Mouse (Mus musculus) heart, embryonic 10.5 days (tissue): ENCODE measurements at regions not wholly inside any gene's neighbourhood (a gene's known extent, or its start where the extent isn't known, plus 50 kb on each side); places are given as distances from the start of the nearest gene placed in this dataset.

ENCODE experiments used
- DNase-seq: peaks from one replicate; pipeline ENCODE4 v3.0.0-alpha.2; 2017; ENCODE audit warnings: low spot score
- H3K27ac ChIP-seq: fragments of 300-500 bp; sonication (generic); 2 replicates; pipeline ENCODE4 v1.5.1; 2016; ENCODE audit warnings: mild to moderate bottlenecking
- H3K27me3 ChIP-seq: fragments of 300-500 bp; sonication (generic); 2 replicates; pipeline ENCODE4 v1.6.1; 2016; ENCODE audit warnings: mild to moderate bottlenecking; ENCODE audit not compliant: poor library complexity, insufficient read depth, severe bottlenecking
- H3K36me3 ChIP-seq: fragments of 300-500 bp; sonication (generic); 2 replicates; pipeline ENCODE4 v1.6.1; 2016; ENCODE audit warnings: mild to moderate bottlenecking, moderate library complexity
- H3K4me1 ChIP-seq: fragments of 300-500 bp; sonication (generic); 2 replicates; pipeline ENCODE4 v1.6.1; 2016; ENCODE audit warnings: mild to moderate bottlenecking
- H3K4me3 ChIP-seq: fragments of 300-500 bp; sonication (generic); 2 replicates; pipeline ENCODE4 v1.5.1; 2016; ENCODE audit warnings: mild to moderate bottlenecking, moderate library complexity
- H3K9me3 ChIP-seq: fragments of 300-500 bp; sonication (generic); 2 replicates; pipeline ENCODE4 v1.6.1; 2016; ENCODE audit warnings: mild to moderate bottlenecking, moderate library complexity
- WGBS: fragments of 180-500 bp; shearing (Covaris S2); methylation state at CpG from one replicate; pipeline ENCODE4 v1.1.7; 2016; 5-methylcytosine and 5-hydroxymethylcytosine counted together

- 53% methylated on average over 1 of the region's 1 CpGs for WGBS
These were observed 55.7 kb downstream of the Plk2 start for GRCm38 (mm10) chr13:110450526-110450925.

GRCm38 (mm10) chr13:110452009-110452525, 57.2 kb downstream of the Plk2 start:
- 77% methylated on average over 6 of the region's 6 CpGs for WGBS
- Histone ChIP-seq H3K36me3 (no peaks in the 10 kb centered on the region), H3K27me3 (no peaks in the 10 kb centered on the region), H3K27ac (no peak overlapping the region), H3K4me3 (no peak overlapping the region), H3K9me3 (no peaks in the 10 kb centered on the region), H3K4me1 (0 out of 2 replicates have a peak, but pooled peaks cover 8% of the 10 kb centered on the region)
- DNase-seq, result no peak

More at GRCm38 (mm10) chr13:110450526-110450925, 55.7 kb downstream of the Plk2 start:
- Histone ChIP-seq H3K27me3 (no peaks in the 10 kb centered on the region), H3K9me3 (no peaks in the 10 kb centered on the region), H3K4me3 (no peak overlapping the region), H3K27ac (no peak overlapping the region), H3K36me3 (no peaks in the 10 kb centered on the region), H3K4me1 (peaks cover 8% of the 10 kb centered on the region; the same call in 1 of the 2 replicates)
- no peak for DNase-seq

GRCm38 (mm10) chr13:110455085-110455484, 60.2 kb downstream of the Plk2 start:
- Histone ChIP-seq H3K36me3 (no peaks in the 10 kb centered on the region), H3K27me3 (no peaks in the 10 kb centered on the region)
- 79% methylated on average over 4 of the region's 4 CpGs for WGBS

GRCm38 (mm10) chr13:110455569-110456196, 60.8 kb downstream of the Plk2 start:
- Histone ChIP-seq H3K36me3 (no peaks in the 10 kb centered on the region), H3K27ac (no peak overlapping the region), H3K4me1 (peaks cover 15% of the 10 kb centered on the region), H3K27me3 (no peaks in the 10 kb centered on the region), H3K9me3 (no peaks in the 10 kb centered on the region), H3K4me3 (no peak overlapping the region)
- WGBS, result 81% methylated on average over 5 of the region's 5 CpGs
- no peak for DNase-seq

More at GRCm38 (mm10) chr13:110455085-110455484, 60.2 kb downstream of the Plk2 start:
- H3K4me3 ChIP-seq, result no peak overlapping the region
- H3K9me3 ChIP-seq, result no peaks in the 10 kb centered on the region
- no peak overlapping the region for H3K27ac ChIP-seq
- H3K4me1 ChIP-seq, result peaks cover 15% of the 10 kb centered on the region
- DNase-seq, result no peak

- H3K4me3 ChIP-seq, result no peak overlapping the region
- H3K27me3 ChIP-seq, result no peaks in the 10 kb centered on the region
- peaks cover 32% of the 10 kb centered on the region for H3K4me1 ChIP-seq
- no peak for DNase-seq
- WGBS, result 35% methylated on average over 4 of the region's 4 CpGs
- H3K27ac ChIP-seq, result no peak overlapping the region
- no peaks in the 10 kb centered on the region for H3K9me3 ChIP-seq
- no peaks in the 10 kb centered on the region for H3K36me3 ChIP-seq
These were observed 63.9 kb downstream of the Plk2 start for GRCm38 (mm10) chr13:110458701-110459100.

GRCm38 (mm10) chr13:110461581-110461980, 66.7 kb downstream of the Plk2 start:
- Histone ChIP-seq H3K9me3 (no peaks in the 10 kb centered on the region), H3K4me3 (no peak overlapping the region), H3K27me3 (no peaks in the 10 kb centered on the region), H3K4me1 (peaks cover 32% of the 10 kb centered on the region), H3K27ac (no peak overlapping the region), H3K36me3 (no peaks in the 10 kb centered on the region)
- 63% methylated on average over 13 of the region's 13 CpGs for WGBS
- no peak for DNase-seq

- H3K4me1 ChIP-seq, result peaks cover 4% of the 10 kb centered on the region
- H3K27ac ChIP-seq, result no peak overlapping the region
- H3K27me3 ChIP-seq, result no peaks in the 10 kb centered on the region
- 57% methylated on average over 4 of the region's 4 CpGs for WGBS
- DNase-seq, result no peak
- no peaks in the 10 kb centered on the region for H3K9me3 ChIP-seq
- no peaks in the 10 kb centered on the region for H3K36me3 ChIP-seq
- H3K4me3 ChIP-seq, result no peak overlapping the region
These were observed 76.7 kb downstream of the Plk2 start for GRCm38 (mm10) chr13:110471526-110471925.

GRCm38 (mm10) chr13:110477709-110478108, 82.9 kb downstream of the Plk2 start:
- H3K4me1 ChIP-seq, result peaks cover 3% of the 10 kb centered on the region
- no peaks in the 10 kb centered on the region for H3K27me3 ChIP-seq
- no peak for DNase-seq
- no peak overlapping the region for H3K4me3 ChIP-seq
- WGBS, result 87% methylated on average over 5 of the region's 5 CpGs
- no peaks in the 10 kb centered on the region for H3K36me3 ChIP-seq
- H3K27ac ChIP-seq, result no peak overlapping the region
- no peaks in the 10 kb centered on the region for H3K9me3 ChIP-seq

GRCm38 (mm10) chr13:110484358-110484940, 89.6 kb downstream of the Plk2 start:
- Histone ChIP-seq H3K27me3 (no peaks in the 10 kb centered on the region), H3K36me3 (no peaks in the 10 kb centered on the region), H3K9me3 (no peaks in the 10 kb centered on the region), H3K4me1 (no peaks in the 10 kb centered on the region), H3K4me3 (no peak overlapping the region), H3K27ac (no peak overlapping the region)
- no peak for DNase-seq
- WGBS, result 86% methylated on average over 5 of the region's 6 CpGs

GRCm38 (mm10) chr13:110485515-110485914, 90.7 kb downstream of the Plk2 start:
- Histone ChIP-seq H3K27ac (no peak overlapping the region), H3K27me3 (no peaks in the 10 kb centered on the region), H3K9me3 (no peaks in the 10 kb centered on the region), H3K4me1 (no peaks in the 10 kb centered on the region), H3K4me3 (no peak overlapping the region), H3K36me3 (no peaks in the 10 kb centered on the region)
- 91% methylated on average over 1 of the region's 1 CpGs for WGBS
- no peak for DNase-seq

- Histone ChIP-seq H3K4me3 (no peak overlapping the region), H3K9me3 (no peaks in the 10 kb centered on the region), H3K4me1 (peaks cover 8% of the 10 kb centered on the region), H3K27ac (no peak overlapping the region), H3K27me3 (no peaks in the 10 kb centered on the region), H3K36me3 (no peaks in the 10 kb centered on the region)
- no peak for DNase-seq
- WGBS, result 72% methylated on average over 2 of the region's 2 CpGs
These were observed 95.3 kb downstream of the Plk2 start for GRCm38 (mm10) chr13:110490166-110490565.

- Histone ChIP-seq H3K9me3 (no peaks in the 10 kb centered on the region), H3K4me1 (peaks cover 8% of the 10 kb centered on the region), H3K36me3 (no peaks in the 10 kb centered on the region), H3K4me3 (no peak overlapping the region), H3K27ac (peak overlapping the region; percentile 64), H3K27me3 (no peaks in the 10 kb centered on the region)
- DNase-seq, result peak; percentile 80
- 51% methylated on average over 9 of the region's 9 CpGs for WGBS
These were observed 97.6 kb downstream of the Plk2 start for GRCm38 (mm10) chr13:110492296-110493001.

- peaks cover 8% of the 10 kb centered on the region for H3K4me1 ChIP-seq
- H3K36me3 ChIP-seq, result no peaks in the 10 kb centered on the region
- H3K27me3 ChIP-seq, result no peaks in the 10 kb centered on the region
- 86% methylated on average over 7 of the region's 7 CpGs for WGBS
- H3K4me3 ChIP-seq, result no peak overlapping the region
- no peaks in the 10 kb centered on the region for H3K9me3 ChIP-seq
- DNase-seq, result no peak
- H3K27ac ChIP-seq, result peak overlapping the region; percentile 56; the same call in 1 of the 2 replicates
These were observed 98.2 kb downstream of the Plk2 start for GRCm38 (mm10) chr13:110493002-110493552.
